Mouse (Mus musculus): ENCODE data around the gene Itga9. TPM values are rescaled to one million over a fixed set of nuclear protein-coding genes. Genes with fewer than 3 reads are reported as not detected.

The Itga9 gene
- polyA plus RNA-seq, 1 experiment from 2014 or later: 1.6 TPM

DNA sequence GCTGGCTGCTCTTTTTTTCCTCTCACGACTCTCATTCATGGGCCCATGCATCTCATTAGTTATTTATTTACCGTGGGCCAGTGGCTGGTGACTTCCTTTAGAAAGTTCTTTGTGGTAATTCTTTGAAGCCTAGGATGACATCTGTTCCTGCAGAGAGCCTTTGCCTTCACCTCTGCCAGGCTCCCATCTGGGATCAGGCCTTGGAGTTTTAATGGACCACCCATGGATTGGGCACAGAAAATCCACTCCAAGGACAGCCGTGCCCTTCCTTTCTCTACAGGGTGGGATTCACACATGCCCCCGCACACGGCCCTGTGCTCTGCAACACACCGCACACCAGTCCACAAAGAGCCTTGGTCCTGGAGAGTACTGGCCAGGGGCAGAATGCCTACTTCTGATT, 295.4 kb downstream of the Itga9 start:
- H3K27ac ChIP-seq (replicated peaks): no peak overlapping the region
- H3K4me2 ChIP-seq (replicated peaks): no peak overlapping the region
- no peak overlapping the region for H3K9ac ChIP-seq (replicated peaks)
- WGBS: 16% methylated on average over 6 of the region's 6 CpGs
- no peak overlapping the region for H3K4me3 ChIP-seq
- peak; percentile 58; the same call in 1 of the 2 replicates for ATAC-seq (replicated peaks)
- no peaks in the 10 kb centered on the region for H3K4me1 ChIP-seq
- H3K9me3 ChIP-seq: no peaks in the 10 kb centered on the region
- H3K36me3 ChIP-seq: no peaks in the 10 kb centered on the region
- H3K27me3 ChIP-seq: no peaks in the 10 kb centered on the region

DNA sequence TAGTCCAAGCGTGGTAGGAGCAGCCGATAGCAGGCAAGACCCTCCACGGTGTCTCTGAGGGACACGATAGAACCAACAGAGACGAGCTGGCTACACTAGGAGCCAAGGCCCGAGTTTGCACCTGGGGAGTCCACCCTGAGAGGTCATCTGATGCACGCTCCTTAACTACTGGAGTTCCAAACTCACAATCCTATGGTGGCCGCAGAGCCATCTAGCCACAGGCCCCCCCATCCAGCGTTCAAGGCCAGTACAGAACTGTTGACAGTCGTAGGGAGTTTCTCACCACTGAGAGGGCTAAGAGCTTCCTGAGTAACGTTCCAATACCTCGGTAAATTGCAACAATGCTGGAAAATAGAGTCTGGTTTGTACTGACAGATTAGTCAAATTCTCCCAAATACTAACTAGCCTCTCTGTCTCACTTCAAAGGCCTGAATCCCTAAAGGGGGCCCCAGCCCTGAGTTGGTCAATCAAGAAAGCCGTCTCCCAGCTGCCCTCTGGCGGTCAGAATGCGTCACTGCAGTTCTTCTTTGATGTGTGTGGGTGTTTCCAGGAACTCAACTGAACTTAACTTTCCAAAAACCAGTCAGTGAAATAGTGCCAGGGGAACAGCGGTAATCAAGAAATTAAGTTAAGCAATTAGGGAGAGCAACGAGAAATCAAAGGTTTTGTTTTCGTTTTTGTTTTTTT, 301.6 kb downstream of the Itga9 start:
- 0 out of 2 replicates have a peak, but pooled peaks have one; percentile 13 for ATAC-seq (replicated peaks)
- Histone ChIP-seq H3K4me2 (replicated peaks) (no peak overlapping the region), H3K4me1 (no peaks in the 10 kb centered on the region), H3K36me3 (no peaks in the 10 kb centered on the region), H3K4me3 (no peak overlapping the region), H3K27ac (replicated peaks) (no peak overlapping the region), H3K9me3 (no peaks in the 10 kb centered on the region), H3K27me3 (no peaks in the 10 kb centered on the region), H3K9ac (replicated peaks) (no peak overlapping the region)
- WGBS: 50% methylated on average over 18 of the region's 18 CpGs

DNA sequence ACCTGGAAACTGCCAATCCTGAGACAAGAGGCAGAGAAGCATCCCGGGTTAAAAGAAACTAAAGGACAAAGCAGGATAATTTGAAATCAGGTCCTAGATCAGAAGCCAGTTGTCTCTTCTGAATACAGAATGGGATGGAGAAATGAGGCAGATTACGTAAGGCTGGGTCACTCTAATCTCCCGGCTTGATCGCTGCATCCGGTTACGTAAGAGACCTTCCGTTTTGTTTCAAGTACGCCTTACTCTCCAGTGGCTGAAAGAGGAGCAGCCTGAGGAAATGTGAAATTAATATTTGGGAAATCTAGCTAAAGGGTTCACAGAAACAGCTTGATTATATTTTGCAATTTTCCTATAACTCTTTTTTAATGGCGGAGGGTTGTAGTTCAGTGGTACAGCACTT, 306.6 kb downstream of the Itga9 start:
- Histone ChIP-seq H3K9me3 (no peaks in the 10 kb centered on the region), H3K36me3 (no peaks in the 10 kb centered on the region), H3K4me1 (no peaks in the 10 kb centered on the region), H3K4me2 (replicated peaks) (no peak overlapping the region), H3K9ac (replicated peaks) (no peak overlapping the region), H3K4me3 (no peak overlapping the region), H3K27me3 (no peaks in the 10 kb centered on the region), H3K27ac (replicated peaks) (no peak overlapping the region)
- no peak for ATAC-seq (replicated peaks)
- WGBS: 89% methylated on average over 9 of the region's 9 CpGs

DNA sequence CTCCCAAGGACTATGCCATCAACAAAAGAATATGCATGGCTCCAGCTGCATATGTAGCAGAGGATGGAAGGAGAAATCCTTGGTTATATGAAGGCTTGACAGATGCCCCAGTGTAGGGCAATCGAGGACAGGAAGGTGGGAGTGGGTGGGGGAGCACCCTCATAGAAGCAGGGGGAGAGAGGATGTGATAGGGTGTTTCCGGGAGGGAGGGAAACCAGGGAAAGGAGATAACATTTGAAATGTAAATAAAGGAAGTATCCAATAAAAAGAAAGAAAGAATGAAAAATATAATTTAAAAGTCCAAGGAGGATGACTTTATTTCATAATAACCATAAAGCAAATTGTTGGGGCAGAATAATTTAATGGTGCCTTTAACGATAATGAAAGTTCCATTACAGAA, 307.1 kb downstream of the Itga9 start:
- Histone ChIP-seq H3K4me2 (replicated peaks) (no peak overlapping the region), H3K27me3 (no peaks in the 10 kb centered on the region), H3K4me3 (no peak overlapping the region), H3K9me3 (no peaks in the 10 kb centered on the region), H3K36me3 (no peaks in the 10 kb centered on the region), H3K9ac (replicated peaks) (no peak overlapping the region), H3K27ac (replicated peaks) (no peak overlapping the region), H3K4me1 (no peaks in the 10 kb centered on the region)
- ATAC-seq (replicated peaks): no peak
- WGBS: 93% methylated on average over 3 of the region's 3 CpGs

DNA sequence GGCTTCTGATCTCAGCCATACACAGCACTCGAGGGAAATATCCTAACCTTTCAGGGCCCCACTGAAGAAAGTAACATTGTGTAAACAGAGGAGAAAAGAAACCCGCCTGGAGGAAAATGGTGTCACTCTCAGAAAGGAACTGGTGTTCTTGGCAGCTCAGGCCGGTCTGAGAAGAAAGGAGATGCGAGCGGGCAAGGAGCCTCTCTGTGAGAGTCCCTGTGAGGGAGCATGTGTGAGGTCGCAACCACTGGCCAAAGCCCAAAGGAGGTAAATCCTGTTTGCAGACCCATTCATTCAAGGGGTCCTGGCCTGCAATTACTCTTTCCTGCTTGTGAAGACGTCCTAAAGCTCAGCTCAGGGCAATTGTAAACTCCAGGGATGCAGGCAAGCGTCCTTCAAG, 308.1 kb downstream of the Itga9 start:
- H3K27me3 ChIP-seq: no peaks in the 10 kb centered on the region
- H3K4me3 ChIP-seq: no peak overlapping the region
- H3K9ac ChIP-seq (replicated peaks): no peak overlapping the region
- ATAC-seq (replicated peaks): no peak
- WGBS: 27% methylated on average over 8 of the region's 8 CpGs
- H3K4me2 ChIP-seq (replicated peaks): no peak overlapping the region
- no peak overlapping the region for H3K27ac ChIP-seq (replicated peaks)
- no peaks in the 10 kb centered on the region for H3K9me3 ChIP-seq
- no peaks in the 10 kb centered on the region for H3K4me1 ChIP-seq
- no peaks in the 10 kb centered on the region for H3K36me3 ChIP-seq

DNA sequence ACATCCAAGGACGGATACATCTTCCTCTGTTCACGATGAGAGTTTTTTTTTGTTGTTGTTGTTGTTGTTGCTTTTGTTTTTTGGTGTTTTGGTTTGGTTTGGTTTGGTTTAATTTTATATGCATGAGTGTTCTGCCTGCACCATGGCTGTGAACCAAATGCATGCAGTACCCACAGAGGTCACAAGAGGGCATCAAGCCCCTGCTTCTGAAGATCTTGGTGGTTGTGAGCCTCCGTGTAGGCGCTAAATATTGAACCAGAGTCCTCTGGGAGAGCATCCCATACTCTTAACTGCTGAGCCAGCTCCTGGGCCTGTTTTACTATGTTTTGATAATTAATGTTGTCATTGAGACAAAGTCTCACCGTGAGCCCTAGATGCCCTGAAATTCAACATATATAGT, 308.8 kb downstream of the Itga9 start:
- no peak for ATAC-seq (replicated peaks)
- Histone ChIP-seq H3K4me2 (replicated peaks) (no peak overlapping the region), H3K9ac (replicated peaks) (no peak overlapping the region), H3K27me3 (no peaks in the 10 kb centered on the region), H3K36me3 (no peaks in the 10 kb centered on the region), H3K4me1 (peaks cover 5% of the 10 kb centered on the region; the same call in 1 of the 2 replicates), H3K27ac (replicated peaks) (no peak overlapping the region), H3K4me3 (no peak overlapping the region), H3K9me3 (no peaks in the 10 kb centered on the region)
- 53% methylated on average over 5 of the region's 5 CpGs for WGBS

DNA sequence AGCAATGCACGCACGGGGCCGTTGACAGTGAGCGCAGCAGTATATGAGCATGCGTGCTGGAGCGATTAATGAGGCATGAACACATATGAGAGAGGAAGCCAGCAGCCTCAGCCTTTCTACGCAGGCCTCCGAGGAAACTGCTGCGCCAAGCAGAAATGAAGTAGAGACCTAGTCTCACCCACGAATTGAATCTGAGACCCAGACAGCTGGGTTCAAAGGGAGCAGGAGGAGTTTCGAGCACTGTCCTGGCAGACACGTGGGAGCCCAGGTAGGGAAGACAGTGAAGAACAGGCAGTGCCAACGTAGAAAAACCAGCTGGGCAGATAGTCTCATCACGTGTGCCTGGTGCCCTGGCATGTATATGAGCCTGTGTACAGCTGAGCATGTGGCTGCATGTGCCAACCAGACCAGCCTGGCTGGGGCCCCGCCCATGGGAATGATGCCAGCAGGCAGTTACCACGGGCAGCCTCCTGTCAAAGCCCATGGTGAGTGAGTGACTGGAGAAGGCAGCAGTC, 313.2 kb downstream of the Itga9 start:
- Histone ChIP-seq H3K4me3 (no peak overlapping the region), H3K27me3 (no peaks in the 10 kb centered on the region), H3K9ac (replicated peaks) (no peak overlapping the region), H3K9me3 (no peaks in the 10 kb centered on the region), H3K36me3 (no peaks in the 10 kb centered on the region), H3K4me1 (peaks cover 10% of the 10 kb centered on the region), H3K27ac (replicated peaks) (no peak overlapping the region), H3K4me2 (replicated peaks) (no peak overlapping the region)
- ATAC-seq (replicated peaks): peak; percentile 60
- WGBS: 66% methylated on average over 16 of the region's 16 CpGs

DNA sequence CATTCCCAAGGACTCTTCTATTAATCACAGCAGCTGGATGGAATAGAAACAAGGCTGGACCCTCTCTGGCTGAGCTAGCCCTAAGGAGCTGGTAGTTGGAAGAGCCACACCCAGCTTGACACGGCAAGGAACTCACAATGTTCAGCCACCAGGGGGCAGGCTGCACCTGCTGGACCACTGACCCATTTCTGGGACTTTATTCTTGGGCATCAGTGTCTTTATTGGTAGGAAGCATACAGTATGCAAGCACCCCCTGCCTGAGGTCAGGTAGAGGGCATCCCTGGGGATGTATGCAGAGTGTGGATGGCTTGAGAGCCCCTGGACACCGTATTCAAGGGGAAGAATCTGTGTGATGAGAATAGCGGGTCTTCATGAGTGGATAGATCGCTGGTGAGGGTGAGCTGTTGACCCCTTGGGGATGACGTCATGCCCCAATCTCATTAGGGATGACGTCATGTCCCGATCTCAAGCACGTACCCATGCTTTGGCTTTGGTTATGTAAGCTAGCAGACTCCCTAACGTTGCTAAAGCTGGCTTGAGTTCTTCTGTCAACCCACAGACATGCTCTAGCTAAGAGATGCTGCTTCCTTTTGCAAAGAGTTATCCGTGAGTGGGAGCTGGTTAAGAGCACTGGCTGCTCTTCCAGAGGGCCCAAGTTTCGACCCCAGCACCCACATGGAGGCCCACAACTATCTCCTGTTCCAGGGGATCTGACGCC, 314.5 kb downstream of the Itga9 start:
- no peak overlapping the region for H3K4me2 ChIP-seq (replicated peaks)
- H3K4me1 ChIP-seq: peaks cover 19% of the 10 kb centered on the region
- no peaks in the 10 kb centered on the region for H3K36me3 ChIP-seq
- no peak overlapping the region for H3K9ac ChIP-seq (replicated peaks)
- H3K9me3 ChIP-seq: no peaks in the 10 kb centered on the region
- 40% methylated on average over 12 of the region's 12 CpGs for WGBS
- no peaks in the 10 kb centered on the region for H3K27me3 ChIP-seq
- no peak overlapping the region for H3K4me3 ChIP-seq
- no peak for ATAC-seq (replicated peaks)
- no peak overlapping the region for H3K27ac ChIP-seq (replicated peaks)

DNA sequence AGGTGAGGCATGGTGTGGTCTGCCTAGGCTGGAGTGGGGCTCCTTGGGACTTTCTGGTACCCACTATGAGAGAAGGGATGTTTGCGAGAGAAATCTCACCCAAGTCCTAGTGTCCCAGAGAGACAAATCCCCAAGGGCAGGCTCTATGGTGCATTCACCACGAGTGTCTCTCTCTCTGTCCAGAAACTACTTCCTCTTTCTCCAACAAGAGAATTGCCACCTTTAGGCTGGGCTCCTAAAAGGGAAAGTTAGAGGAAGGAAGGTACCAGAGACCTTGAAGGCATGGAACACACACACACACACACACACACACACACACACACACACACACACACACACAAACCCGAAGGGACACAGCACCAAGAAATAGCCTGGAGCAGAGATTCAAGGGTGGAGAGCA, 315.4 kb downstream of the Itga9 start:
- Histone ChIP-seq H3K27me3 (no peaks in the 10 kb centered on the region), H3K27ac (replicated peaks) (no peak overlapping the region), H3K4me3 (no peak overlapping the region), H3K9ac (replicated peaks) (no peak overlapping the region), H3K36me3 (no peaks in the 10 kb centered on the region), H3K4me2 (replicated peaks) (no peak overlapping the region), H3K9me3 (no peaks in the 10 kb centered on the region), H3K4me1 (peaks cover 19% of the 10 kb centered on the region)
- 65% methylated on average over 3 of the region's 3 CpGs for WGBS
- no peak for ATAC-seq (replicated peaks)

DNA sequence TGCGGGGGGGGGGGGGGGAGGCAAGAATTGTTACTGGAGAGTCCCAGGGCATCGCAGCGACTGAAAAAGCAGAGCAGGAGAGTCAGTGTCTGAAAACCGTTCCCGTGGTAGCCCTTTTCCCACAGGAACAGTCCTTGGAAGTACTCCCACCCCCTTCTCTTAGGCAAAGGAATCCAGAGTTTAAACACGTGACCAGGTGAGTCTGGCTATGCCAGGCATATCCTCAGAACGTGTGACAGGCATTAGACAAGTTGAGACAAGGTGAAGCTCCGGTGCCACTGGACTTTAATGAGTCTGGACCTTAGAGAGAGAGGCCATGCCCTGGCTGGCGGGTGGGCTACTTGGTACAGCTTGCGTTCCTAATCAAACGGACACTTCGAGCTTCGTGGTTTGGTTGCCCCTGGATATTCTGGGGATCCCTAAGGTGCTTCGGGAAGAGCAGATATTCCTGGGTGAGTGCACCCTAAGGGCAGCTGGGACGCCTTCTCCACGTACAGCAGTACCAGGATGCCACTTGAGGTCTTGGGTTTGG, 318.1 kb downstream of the Itga9 start:
- H3K4me3 ChIP-seq: peak overlapping the region; percentile 75
- no peak overlapping the region for H3K27ac ChIP-seq (replicated peaks)
- ATAC-seq (replicated peaks): peak; percentile 2; the same call in 1 of the 2 replicates
- H3K36me3 ChIP-seq: no peaks in the 10 kb centered on the region
- H3K9me3 ChIP-seq: no peaks in the 10 kb centered on the region
- H3K4me1 ChIP-seq: peaks cover 38% of the 10 kb centered on the region
- peak overlapping the region; percentile 92 for H3K4me2 ChIP-seq (replicated peaks)
- no peaks in the 10 kb centered on the region for H3K27me3 ChIP-seq
- 17% methylated on average over 16 of the region's 16 CpGs for WGBS
- 0 out of 2 replicates have a peak overlapping the region, but pooled peaks have one; percentile 9 for H3K9ac ChIP-seq (replicated peaks)

DNA sequence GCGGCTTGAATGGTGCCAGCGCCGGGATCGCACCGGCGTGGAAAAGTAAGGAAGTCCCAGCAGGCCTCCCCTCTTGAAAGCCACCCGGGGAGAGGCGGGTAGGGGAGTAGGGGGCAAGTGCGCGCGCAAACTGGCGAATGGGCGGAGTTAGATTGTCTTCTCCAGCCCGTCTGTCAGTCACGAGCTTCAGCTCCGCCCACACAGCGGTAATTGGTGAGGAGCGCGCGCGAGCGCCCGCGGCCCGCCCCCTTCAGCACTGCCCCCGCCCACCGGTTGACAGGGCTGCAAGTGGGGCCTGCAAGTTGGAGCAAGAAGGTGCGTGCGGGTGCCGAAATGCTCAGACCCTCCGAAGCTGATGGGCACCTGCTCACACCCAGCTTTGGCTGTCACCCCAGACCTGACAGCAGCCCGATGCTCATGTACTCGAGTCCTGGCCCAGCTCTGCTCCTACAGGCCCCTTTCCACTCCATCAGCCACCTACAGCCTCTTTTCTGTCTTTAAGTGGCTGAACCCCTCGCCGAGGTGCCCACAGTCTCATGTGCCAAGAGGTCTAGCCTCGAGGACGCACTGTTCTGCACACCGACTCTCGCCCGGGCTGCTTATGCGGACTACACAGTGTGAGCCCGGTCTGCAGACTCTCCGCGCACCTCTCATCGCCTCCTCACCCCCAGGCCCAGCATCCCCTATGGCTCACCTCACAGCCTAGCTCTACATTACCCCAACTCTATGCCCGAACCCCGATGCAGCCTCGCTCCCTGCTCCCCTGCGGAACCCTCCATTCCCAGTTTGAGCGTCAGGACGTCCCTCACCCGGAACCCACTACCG, 319.0 kb downstream of the Itga9 start:
- peak; percentile 87 for ATAC-seq (replicated peaks)

More for the DNA sequence above, 319.0 kb downstream of the Itga9 start:
- Histone ChIP-seq H3K4me1 (peaks cover 34% of the 10 kb centered on the region), H3K9ac (replicated peaks) (peak overlapping the region; percentile 84), H3K27ac (replicated peaks) (peak overlapping the region; percentile 89), H3K36me3 (no peaks in the 10 kb centered on the region), H3K27me3 (no peaks in the 10 kb centered on the region), H3K4me3 (peak overlapping the region; percentile 75), H3K4me2 (replicated peaks) (peak overlapping the region; percentile 92), H3K9me3 (no peaks in the 10 kb centered on the region)
- WGBS: under 1% methylated on average over 52 of the region's 53 CpGs

Measured in forebrain, embryonic 15.5 days (tissue).